Mouse (Mus musculus) embryonic fibroblast, embryonic 13.5 days (primary cell): ENCODE results near the gene Chrm4.

ENCODE experiments used
- CTCF ChIP-seq: IDR thresholded peaks from 2 replicates; pipeline ENCODE4 v1.5.1; 2011; ENCODE audit warnings: mild to moderate bottlenecking, control low read depth, low read length, moderate library complexity, borderline replicate concordance; ENCODE audit not compliant: insufficient read depth
- POLR2A ChIP-seq: IDR thresholded peaks from 2 replicates; pipeline ENCODE4 v1.6.1; 2011; ENCODE audit warnings: low read depth, mild to moderate bottlenecking, control low read depth, low read length, moderate library complexity

GRCm38 (mm10) chr2:91895401-91895800, 31.6 kb upstream of the Chrm4 start:
- TF ChIP-seq CTCF (no peak), POLR2A (no peak)
